Mouse (Mus musculus): ENCODE results near the gene Syngr3. TPM values are rescaled to one million over a fixed set of nuclear protein-coding genes. Genes with fewer than 3 reads are reported as not detected.

Gene Syngr3
- polyA plus RNA-seq (2012; rRNA removed) (2.6 and 3.0 TPM in 2 replicates), polyA plus RNA-seq (2014; fragmentation: Nextera tagmentation; extraction: Ambion mirVana) (3.1 and 4.9 TPM in 2 replicates)

- peak within 1 kb of the TSS; percentile 93 for H3K4me2 ChIP-seq (replicated peaks; ENCODE audit: low read depth, low read length, severe bottlenecking)
- TF ChIP-seq POLR2A (IDR thresholded peaks at IDR 0.05; ENCODE audit: borderline replicate concordance, extremely low read depth, insufficient read depth, insufficient read length): no peak
- peaks cover 15% of the 10 kb centered on the region for H3K36me3 ChIP-seq (ENCODE audit: control insufficient read depth, insufficient read depth, low read length)
- DNase-seq (ENCODE audit: low spot score) (no peak), ATAC-seq (ENCODE audit: low FRiP score, low read depth) (peak; percentile 27; the same call in 1 of the 2 replicates)
- H3K27ac ChIP-seq (replicated peaks; ENCODE audit: low read depth, low read length): no peak within 1 kb of the TSS
- peaks cover 38% of the 10 kb centered on the region for H3K27me3 ChIP-seq (ENCODE audit: control insufficient read depth, insufficient read depth, low read length)
- peaks cover 8% of the 10 kb centered on the region for H3K4me1 ChIP-seq (ENCODE audit: control insufficient read depth, insufficient read depth, low read length)
- no peaks in the 10 kb centered on the region for H3K9me3 ChIP-seq (ENCODE audit: control insufficient read depth, low read length)
- H3K9ac ChIP-seq (ENCODE audit: low read depth, low read length, severe bottlenecking): peak within 1 kb of the TSS; percentile 59
- WGBS: under 1% methylated on average over 48 of the region's 55 CpGs
- peak within 1 kb of the TSS; percentile 65 for H3K4me3 ChIP-seq (replicated peaks; ENCODE audit: low read length)
Measured at GRCm38 (mm10) chr17:24689251-24690081, at the start of gene Syngr3. TSS of gene Syngr3 (minus strand) at chr17:24689955.

GRCm38 (mm10) chr17:24738238-24738637 is 48.5 kb upstream of the Syngr3 start:
- no peak overlapping the region for H3K27ac ChIP-seq (replicated peaks; ENCODE audit: low read depth, low read length)
- DNase-seq (ENCODE audit: low spot score): no peak
- H3K9ac ChIP-seq (ENCODE audit: low read depth, low read length, severe bottlenecking): no peak overlapping the region
- 0 out of 2 replicates have a peak overlapping the region, but pooled peaks have one; percentile 3 for H3K4me2 ChIP-seq (replicated peaks; ENCODE audit: low read depth, low read length, severe bottlenecking)
- no peak overlapping the region for H3K4me3 ChIP-seq (replicated peaks; ENCODE audit: low read length)
- no peaks in the 10 kb centered on the region for H3K27me3 ChIP-seq (ENCODE audit: control insufficient read depth, insufficient read depth, low read length)
- H3K36me3 ChIP-seq (ENCODE audit: control insufficient read depth, insufficient read depth, low read length): peaks cover 9% of the 10 kb centered on the region; the same call in 1 of the 2 replicates
- peaks cover 10% of the 10 kb centered on the region for H3K4me1 ChIP-seq (ENCODE audit: control insufficient read depth, insufficient read depth, low read length)
- no peak for TF ChIP-seq POLR2A (IDR thresholded peaks at IDR 0.05; ENCODE audit: borderline replicate concordance, extremely low read depth, insufficient read depth, insufficient read length)
- no peak for ATAC-seq (ENCODE audit: low FRiP score, low read depth)
- WGBS: 87% methylated on average over 4 of the region's 4 CpGs
- no peaks in the 10 kb centered on the region for H3K9me3 ChIP-seq (ENCODE audit: control insufficient read depth, low read length)

GRCm38 (mm10) chr17:24737135-24737810 is 47.5 kb upstream of the Syngr3 start:
- Histone ChIP-seq H3K27me3 (ENCODE audit: control insufficient read depth, insufficient read depth, low read length) (no peaks in the 10 kb centered on the region), H3K27ac (replicated peaks; ENCODE audit: low read depth, low read length) (no peak overlapping the region), H3K4me2 (replicated peaks; ENCODE audit: low read depth, low read length, severe bottlenecking) (peak overlapping the region; percentile 82), H3K4me3 (replicated peaks; ENCODE audit: low read length) (peak overlapping the region; percentile 63), H3K9ac (ENCODE audit: low read depth, low read length, severe bottlenecking) (peak overlapping the region; percentile 74), H3K36me3 (ENCODE audit: control insufficient read depth, insufficient read depth, low read length) (peaks cover 9% of the 10 kb centered on the region; the same call in 1 of the 2 replicates), H3K4me1 (ENCODE audit: control insufficient read depth, insufficient read depth, low read length) (peaks cover 10% of the 10 kb centered on the region), H3K9me3 (ENCODE audit: control insufficient read depth, low read length) (no peaks in the 10 kb centered on the region)
- no peak for DNase-seq (ENCODE audit: low spot score)
- 30% methylated on average over 8 of the region's 8 CpGs for WGBS
- no peak for ATAC-seq (ENCODE audit: low FRiP score, low read depth)
- no peak for TF ChIP-seq POLR2A (IDR thresholded peaks at IDR 0.05; ENCODE audit: borderline replicate concordance, extremely low read depth, insufficient read depth, insufficient read length)

GRCm38 (mm10) chr17:24736330-24737051 is 46.7 kb upstream of the Syngr3 start, which contains the start of gene Msrb1:
TSS of gene Msrb1 (plus strand) at chr17:24736642.
- DNase-seq (ENCODE audit: low spot score) (peak; percentile 99), ATAC-seq (ENCODE audit: low FRiP score, low read depth) (peak; percentile 98)
- peaks cover 10% of the 10 kb centered on the region for H3K4me1 ChIP-seq (ENCODE audit: control insufficient read depth, insufficient read depth, low read length)
- H3K9me3 ChIP-seq (ENCODE audit: control insufficient read depth, low read length): no peaks in the 10 kb centered on the region
- H3K4me2 ChIP-seq (replicated peaks; ENCODE audit: low read depth, low read length, severe bottlenecking): peak within 1 kb of the TSS; percentile 82
- peaks cover 9% of the 10 kb centered on the region; the same call in 1 of the 2 replicates for H3K36me3 ChIP-seq (ENCODE audit: control insufficient read depth, insufficient read depth, low read length)
- no peak for TF ChIP-seq POLR2A (IDR thresholded peaks at IDR 0.05; ENCODE audit: borderline replicate concordance, extremely low read depth, insufficient read depth, insufficient read length)
- no peaks in the 10 kb centered on the region for H3K27me3 ChIP-seq (ENCODE audit: control insufficient read depth, insufficient read depth, low read length)
- peak within 1 kb of the TSS; percentile 63 for H3K4me3 ChIP-seq (replicated peaks; ENCODE audit: low read length)
- WGBS: 1% methylated on average over 29 of the region's 29 CpGs
- H3K9ac ChIP-seq (ENCODE audit: low read depth, low read length, severe bottlenecking): peak within 1 kb of the TSS; percentile 74
- peak within 1 kb of the TSS; percentile 39; the same call in 1 of the 2 replicates for H3K27ac ChIP-seq (replicated peaks; ENCODE audit: low read depth, low read length)

All from limb, embryonic 14.5 days (tissue).